In genomic region chr16:57079577-57079976, GRCm38 (mm10) we compare ENCODE assay signal across 35 mouse cellular contexts. TPM values are rescaled to one million over a fixed set of nuclear protein-coding genes. Genes with fewer than 3 reads are reported as not detected.
"Had no signal": no experiment of that assay in that cellular context is flagged by ENCODE, and none has a peak within 500 bp of the region (broad histone marks: within the 10 kb centered on the region; RNA-seq: fewer than 3 reads in every experiment).

No protein-coding gene starts in this region.

- ATAC-seq: hindbrain, embryonic 16.5 days; inflammation-experienced regulatory T-cells, adult 6 months had no signal

- H3K4me1 ChIP-seq: heart, embryonic 10.5 days; heart, embryonic 12.5 days; hindbrain, embryonic 10.5 days; hindbrain, embryonic 12.5 days; kidney, embryonic 15.5 days; limb, embryonic 10.5 days; limb, embryonic 12.5 days; liver, embryonic 13.5 days; liver, embryonic 15.5 days had no signal

- H3K4me3 ChIP-seq: heart, embryonic 10.5 days; heart, embryonic 12.5 days; hindbrain, embryonic 10.5 days; hindbrain, embryonic 12.5 days; kidney, embryonic 15.5 days; layer of hippocampus, adult 2 months; left cerebral cortex, adult 2 months; limb, embryonic 10.5 days; limb, embryonic 12.5 days; liver, embryonic 13.5 days; liver, embryonic 15.5 days had no signal

- H3K4me2 ChIP-seq: heart, embryonic 12.5 days; hindbrain, embryonic 12.5 days; hindbrain, embryonic 14.5 days; kidney, embryonic 15.5 days; limb, embryonic 12.5 days; liver, embryonic 13.5 days; liver, embryonic 15.5 days had no signal

- DNase-seq: gastrocnemius, postnatal 14 days; gastrocnemius, postnatal 36 days; heart, adult 18-20 months; heart, postnatal 10 days; heart, postnatal 4 days; kidney, adult 11 months; kidney, adult 2 months; kidney, adult 9 months; kidney, postnatal 14 days; kidney, postnatal 36 days; liver; liver, embryonic 13.5 days had no signal

- H3K9me3 ChIP-seq: heart, embryonic 10.5 days; heart, embryonic 12.5 days; hindbrain, embryonic 10.5 days; hindbrain, embryonic 12.5 days; kidney, embryonic 15.5 days; limb, embryonic 10.5 days; limb, embryonic 12.5 days; liver, embryonic 13.5 days; liver, embryonic 15.5 days had no signal

- H3K36me3 ChIP-seq: heart, embryonic 10.5 days; heart, embryonic 12.5 days; hindbrain, embryonic 10.5 days; hindbrain, embryonic 12.5 days; kidney, embryonic 15.5 days; limb, embryonic 10.5 days; limb, embryonic 12.5 days; liver, embryonic 13.5 days; liver, embryonic 15.5 days had no signal

- H3K27me3 ChIP-seq: heart, embryonic 12.5 days; hindbrain, embryonic 12.5 days; kidney, embryonic 15.5 days; limb, embryonic 12.5 days; liver, embryonic 13.5 days; liver, embryonic 15.5 days had no signal

- H3K27ac ChIP-seq: heart, embryonic 10.5 days; hindbrain, embryonic 10.5 days; hindbrain, embryonic 12.5 days; hindbrain, embryonic 14.5 days; kidney, embryonic 15.5 days; kidney, postnatal 0 days; layer of hippocampus, adult 2 months; left cerebral cortex, adult 2 months; limb, embryonic 10.5 days; limb, embryonic 12.5 days; liver, embryonic 13.5 days; liver, embryonic 15.5 days had no signal

- H3K9ac ChIP-seq: heart, embryonic 12.5 days; hindbrain, embryonic 12.5 days; hindbrain, embryonic 14.5 days; kidney, embryonic 15.5 days; limb, embryonic 12.5 days; liver, embryonic 13.5 days; liver, embryonic 15.5 days had no signal

RNA-seq across cellular contexts. Expression of gene Tmem45a2, which starts 8.4 kb away (rescaled TPM):
- total RNA-seq: gastrocnemius, adult 18-20 months; gastrocnemius, adult 8-10 months; gastrocnemius, postnatal 14 days; gastrocnemius, postnatal 36 days; heart, adult 18-20 months; heart, adult 8-10 months; heart, postnatal 10 days; heart, postnatal 25 days; heart, postnatal 4 days; layer of hippocampus, adult 2 months; layer of hippocampus, postnatal 25 days; left cerebral cortex, adult 2 months; left cerebral cortex, postnatal 14 days had no signal
- polyA plus RNA-seq: gonadal fat pad, adult 2 months; heart, embryonic 10.5 days; heart, embryonic 12.5 days; heart, embryonic 16.5 days; hindbrain, embryonic 10.5 days; inflammation-experienced regulatory T-cells, adult 6 months; kidney, adult 2 months; limb, embryonic 10.5 days; limb, embryonic 12.5 days; limb, embryonic 14.5 days; liver, embryonic 13.5 days had no signal
